Mouse (Mus musculus): ENCODE data around the gene Tbxas1. TPM values are rescaled to one million over a fixed set of nuclear protein-coding genes. Genes with fewer than 3 reads are reported as not detected.

The Tbxas1 gene
- total and polyA plus RNA-seq, 3 experiments: not detected

GRCm38 (mm10) chr6:38960791-38961426, 85.7 kb downstream of the Tbxas1 start:
- no peak overlapping the region for H3K4me2 ChIP-seq (ENCODE audit: insufficient read depth, low read depth, poor library complexity, severe bottlenecking)
- no peak for DNase-seq (ENCODE audit: extremely low read depth)
- in situ Hi-C loops (cut with MboI; ENCODE audit: low pct_ligation_motif_present, low pct_unique_long_range_greater_than_20kb, low sequenced_read_pairs): no loop called here
- H3K27ac ChIP-seq (ENCODE audit: insufficient read depth, low read depth): no peak overlapping the region
- H3K36me3 ChIP-seq (replicated peaks in 1 of 2; ENCODE audit: control insufficient read depth in 1 of 2, insufficient read depth in 1 of 2, low read length in 1 of 2): no peaks in the 10 kb centered on the region
- dilution Hi-C loops (cut with MboI; ENCODE audit: extremely low pct_ligation_motif_present, extremely low pct_unique_long_range_greater_than_20kb, low sequenced_read_pairs): no loop called here
- peaks cover 0 to 16% of the 10 kb centered on the region in 2 experiments; a peak in 1 of 4 replicates for H3K4me1 ChIP-seq (ENCODE audit: control insufficient read depth in 1 of 2, insufficient read depth in 2 of 2)
- no peak overlapping the region for H3K9ac ChIP-seq (ENCODE audit: insufficient read depth, low read depth)
- TF ChIP-seq ETS1 (conservative IDR thresholded peaks at IDR 0.05; ENCODE audit: low read depth, low read length) (no peak), MAFK (IDR thresholded peaks at IDR 0.05; ENCODE audit: insufficient replicate concordance, low read length) (no peak), PAX5 (IDR thresholded peaks at IDR 0.05; ENCODE audit: low read length) (no peak), USF1 (IDR thresholded peaks at IDR 0.05; ENCODE audit: low read depth, low read length) (peak; percentile 41), MXI1 (IDR thresholded peaks at IDR 0.05; ENCODE audit: low read depth, low read length) (no peak), NRF1 (IDR thresholded peaks at IDR 0.05; ENCODE audit: low read depth, low read length) (no peak), USF2 (conservative IDR thresholded peaks at IDR 0.05; ENCODE audit: low read depth, low read length) (peak; percentile 29; the same call in 1 of the 2 replicates), NELFE (IDR thresholded peaks at IDR 0.05; ENCODE audit: low read depth, low read length) (no peak), ZMIZ1 (IDR thresholded peaks at IDR 0.05; ENCODE audit: low read depth, low read length) (no peak), JUND (conservative IDR thresholded peaks at IDR 0.05; ENCODE audit: low read depth, low read length) (no peak), CHD1 (IDR thresholded peaks at IDR 0.05; ENCODE audit: low read depth, low read length) (no peak), SIN3A (IDR thresholded peaks at IDR 0.05; ENCODE audit: low read length) (no peak), POLR2AphosphoS2 (IDR thresholded peaks at IDR 0.05; ENCODE audit: low read depth, low read length) (no peak), CTCF (conservative IDR thresholded peaks at IDR 0.05 in 1 of 2, IDR thresholded peaks at IDR 0.05 in 1 of 2; ENCODE audit: low read depth in 2 of 2, low read length in 2 of 2) (no peak), IRF4 (IDR thresholded peaks at IDR 0.05; ENCODE audit: low read depth, low read length) (no peak), MYC (IDR thresholded peaks at IDR 0.05; ENCODE audit: low read depth, low read length) (no peak), TCF12 (IDR thresholded peaks at IDR 0.05; ENCODE audit: low read depth, low read length) (no peak), POLR2A (IDR thresholded peaks at IDR 0.05; ENCODE audit: low read depth, low read length) (no peak), MAX (IDR thresholded peaks at IDR 0.05; ENCODE audit: low read length) (no peak), BHLHE40 (IDR thresholded peaks at IDR 0.05; ENCODE audit: low read depth, low read length) (peak; percentile 69), JUN (IDR thresholded peaks at IDR 0.05; ENCODE audit: insufficient read depth, low read depth, low read length) (no peak)
- H3K79me2 ChIP-seq (replicated peaks; ENCODE audit: control insufficient read depth, extremely low read depth, insufficient read depth, poor library complexity, severe bottlenecking): no peaks in the 10 kb centered on the region
- H3K4me3 ChIP-seq (replicated peaks in 1 of 3; ENCODE audit: low read depth in 2 of 3, low read length in 2 of 3, poor library complexity in 1 of 3): no peak overlapping the region
- no peaks in the 10 kb centered on the region for H3K9me3 ChIP-seq (replicated peaks; ENCODE audit: low read length)
- peaks cover 1% of the 10 kb centered on the region for H3K27me3 ChIP-seq (replicated peaks)

- Histone ChIP-seq H3K27ac (ENCODE audit: insufficient read depth, low read depth) (no peak overlapping the region), H3K4me1 (ENCODE audit: control insufficient read depth in 1 of 2, insufficient read depth in 2 of 2) (peaks cover 0 to 16% of the 10 kb centered on the region in 2 experiments; a peak in 1 of 4 replicates), H3K27me3 (replicated peaks) (peaks cover 1% of the 10 kb centered on the region), H3K36me3 (replicated peaks in 1 of 2; ENCODE audit: control insufficient read depth in 1 of 2, insufficient read depth in 1 of 2, low read length in 1 of 2) (no peaks in the 10 kb centered on the region), H3K9ac (ENCODE audit: insufficient read depth, low read depth) (no peak overlapping the region), H3K79me2 (replicated peaks; ENCODE audit: control insufficient read depth, extremely low read depth, insufficient read depth, poor library complexity, severe bottlenecking) (no peaks in the 10 kb centered on the region), H3K9me3 (replicated peaks; ENCODE audit: low read length) (no peaks in the 10 kb centered on the region), H3K4me2 (ENCODE audit: insufficient read depth, low read depth, poor library complexity, severe bottlenecking) (no peak overlapping the region), H3K4me3 (replicated peaks in 1 of 3; ENCODE audit: low read depth in 2 of 3, low read length in 2 of 3, poor library complexity in 1 of 3) (no peak overlapping the region)
- dilution Hi-C loops (cut with MboI; ENCODE audit: extremely low pct_ligation_motif_present, extremely low pct_unique_long_range_greater_than_20kb, low sequenced_read_pairs): no loop called here
- no peak for TF ChIP-seq JUND (conservative IDR thresholded peaks at IDR 0.05; ENCODE audit: low read depth, low read length)
- TF ChIP-seq JUN (IDR thresholded peaks at IDR 0.05; ENCODE audit: insufficient read depth, low read depth, low read length): no peak
- no peak for TF ChIP-seq UBTF (IDR thresholded peaks at IDR 0.05; ENCODE audit: low read depth, low read length)
- TF ChIP-seq USF2 (conservative IDR thresholded peaks at IDR 0.05; ENCODE audit: low read depth, low read length): no peak
- TF ChIP-seq RAD21 (IDR thresholded peaks at IDR 0.05; ENCODE audit: low read depth, low read length): no peak
- TF ChIP-seq CTCF (conservative IDR thresholded peaks at IDR 0.05 in 1 of 2, IDR thresholded peaks at IDR 0.05 in 1 of 2; ENCODE audit: low read depth in 2 of 2, low read length in 2 of 2): no peak
- TF ChIP-seq CHD1 (IDR thresholded peaks at IDR 0.05; ENCODE audit: low read depth, low read length): no peak
- no peak for TF ChIP-seq MAFK (IDR thresholded peaks at IDR 0.05; ENCODE audit: insufficient replicate concordance, low read length)
- no peak for TF ChIP-seq MAX (IDR thresholded peaks at IDR 0.05; ENCODE audit: low read length)
- no peak for TF ChIP-seq IRF4 (IDR thresholded peaks at IDR 0.05; ENCODE audit: low read depth, low read length)
- no peak for TF ChIP-seq POLR2AphosphoS2 (IDR thresholded peaks at IDR 0.05; ENCODE audit: low read depth, low read length)
- no peak for TF ChIP-seq SIN3A (IDR thresholded peaks at IDR 0.05; ENCODE audit: low read length)
- TF ChIP-seq CHD2 (IDR thresholded peaks at IDR 0.05; ENCODE audit: low read length): no peak
- no peak for TF ChIP-seq RCOR1 (conservative IDR thresholded peaks at IDR 0.05; ENCODE audit: low read depth, low read length)
- no peak for TF ChIP-seq ZNF384 (IDR thresholded peaks at IDR 0.05; ENCODE audit: low read depth, low read length)
- DNase-seq (ENCODE audit: extremely low read depth): no peak
- in situ Hi-C loops (cut with MboI; ENCODE audit: low pct_ligation_motif_present, low pct_unique_long_range_greater_than_20kb, low sequenced_read_pairs): no loop called here
These were observed 86.3 kb downstream of the Tbxas1 start for GRCm38 (mm10) chr6:38961427-38962033.

Measured in CH12.LX (cell line).